Mouse (Mus musculus) G1E (cell line): ENCODE measurements around the gene Ddx55. TPM values are rescaled to one million over a fixed set of nuclear protein-coding genes. Genes with fewer than 3 reads are reported as not detected.
"Not testable (repeated sequence)": the region's sequence is repeated elsewhere in the genome, so short reads cannot be mapped to it uniquely, and the experiment has no call there.

Source experiments
- ATAC-seq: 2 replicates; pipeline ENCODE4 v1.8.0; 2016; ENCODE audit warnings: mild to moderate bottlenecking; ENCODE audit not compliant: insufficient number of reproducible peaks, poor library complexity, low FRiP score, severe bottlenecking; ENCODE audit errors: extremely low read depth
- DNase-seq: peaks from one replicate; pipeline ENCODE4 v3.0.0; 2012; ENCODE audit warnings: low spot score
- H3K27me3 ChIP-seq: 2 replicates; pipeline ENCODE4 v1.6.1; 2012; ENCODE audit warnings: mild to moderate bottlenecking, low read length, inconsistent platforms; ENCODE audit not compliant: insufficient read depth
- H3K36me3 ChIP-seq: replicated peaks from 2 replicates; pipeline ENCODE3; 2012; ENCODE audit warnings: mild to moderate bottlenecking, inconsistent platforms
- H3K4me1 ChIP-seq: 2 replicates; pipeline ENCODE4 v1.6.1; 2012; ENCODE audit warnings: low read depth, low read length, inconsistent platforms, mixed read lengths; ENCODE audit not compliant: insufficient read depth
- H3K4me3 ChIP-seq: 2 replicates; pipeline ENCODE4 v1.5.1; 2012; ENCODE audit warnings: low read depth, mild to moderate bottlenecking, inconsistent platforms, low read length, moderate library complexity, mixed read lengths
- H3K9me3 ChIP-seq: replicated peaks from 2 replicates; pipeline ENCODE4 v1.6.1; 2012; ENCODE audit warnings: inconsistent platforms
- CTCF ChIP-seq: IDR thresholded peaks from 2 replicates; pipeline ENCODE4 v1.5.1; 2012; ENCODE audit warnings: low read depth, low read length, inconsistent platforms, mixed read lengths
- GATA1 ChIP-seq: IDR thresholded peaks from 2 replicates; pipeline ENCODE4 v1.6.1; 2012; ENCODE audit warnings: borderline replicate concordance, low read length, inconsistent platforms, mixed read lengths
- GATA2 ChIP-seq: IDR thresholded peaks from 2 replicates; pipeline ENCODE4 v1.6.1; 2012; ENCODE audit warnings: low read depth, low read length, inconsistent platforms, borderline replicate concordance
- POLR2AphosphoS5 ChIP-seq: IDR thresholded peaks from 2 replicates; pipeline ENCODE4 v1.6.1; 2012; ENCODE audit warnings: low read depth, low read length, inconsistent platforms; ENCODE audit not compliant: insufficient replicate concordance
- TAL1 ChIP-seq: conservative IDR thresholded peaks from 2 replicates; pipeline ENCODE4 v1.6.1; 2012; ENCODE audit warnings: low read depth, low read length, inconsistent platforms, mixed read lengths
- polyA plus RNA-seq: library from polyadenylated mRNA; stranded (reverse); fragments of >175 nt; gene quantifications from 2 replicates; pipeline ENCODE4 v1.2.3, GENCODE M21; 2012
- total RNA-seq, 2 experiments: library from RNA; stranded (forward) in 1 of 2; stranded (reverse) in 1 of 2; fragments of 200-1000 nt in 1 of 2; fragments of >200 nt in 1 of 2; fragmentation: Nextera tagmentation in 1 of 2; gene quantifications; 2 replicates each; pipeline ENCODE4 v1.2.3; 2014 to 2017

Ddx55 gene
- total and polyA plus RNA-seq, 3 experiments: 21.7 to 25.6 (median 23.1) TPM

DNA sequence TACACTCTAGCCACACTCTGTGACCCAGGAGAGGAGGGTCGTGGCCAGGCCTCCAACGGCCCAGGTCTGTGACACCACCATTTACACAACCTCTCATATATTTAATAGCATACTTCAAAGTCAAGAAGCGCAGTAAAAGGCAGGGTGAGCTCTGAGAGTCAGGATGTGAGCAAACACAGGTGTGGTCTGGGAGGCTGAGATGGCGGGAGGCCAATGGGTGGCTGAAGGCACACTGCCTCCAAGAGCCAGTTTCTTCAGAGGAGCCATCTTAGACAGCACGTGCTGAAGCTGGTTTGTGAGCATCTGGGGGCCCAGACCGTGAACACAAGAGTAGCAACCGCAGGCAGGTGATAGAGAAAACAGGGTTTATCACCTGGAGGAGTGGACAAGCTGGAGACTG is 22.8 kb downstream of the Ddx55 start:
- H3K9me3 ChIP-seq: no peaks in the 10 kb centered on the region
- peaks cover 78% of the 10 kb centered on the region for H3K36me3 ChIP-seq

DNA sequence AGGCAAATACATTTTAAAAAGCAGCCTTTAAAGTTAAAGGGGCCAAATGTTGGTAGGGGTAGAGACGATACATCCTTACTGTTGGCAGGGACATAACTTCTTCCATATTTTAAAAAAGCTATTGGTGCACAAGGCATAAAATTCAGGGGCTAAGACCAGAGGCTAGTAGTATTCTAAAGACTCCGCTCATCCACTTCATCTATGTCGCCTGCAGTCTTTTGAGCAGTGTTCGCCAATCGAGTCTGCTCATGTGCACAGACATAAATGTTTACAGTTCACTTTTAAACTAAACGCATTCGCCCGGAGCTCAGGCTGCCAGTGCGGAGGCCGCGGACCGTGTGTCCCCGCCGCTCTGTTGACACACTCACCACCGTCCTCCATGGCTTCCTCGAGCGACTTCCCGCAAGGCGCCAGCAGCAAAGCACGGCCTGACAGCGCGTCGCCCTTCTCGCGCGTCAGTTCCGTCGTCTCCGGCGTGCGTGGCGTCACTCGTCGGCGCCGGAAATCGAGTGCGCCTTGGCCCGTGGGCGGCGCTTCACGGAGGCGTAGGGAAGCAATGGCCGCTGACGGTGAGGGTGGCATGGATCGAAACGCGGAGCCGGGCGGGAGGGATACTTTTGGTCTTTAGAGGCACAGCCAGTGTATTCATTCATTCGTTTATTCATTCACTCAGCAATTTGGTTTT is 26.1 kb downstream of the Ddx55 start, which contains the start of the genes Eif2b1 and Gtf2h3:
Eif2b1 (minus strand) TSS at position 499 of the 685 bp plus-strand sequence.
Gtf2h3 (plus strand) TSS at position 508 of the 685 bp plus-strand sequence.
- H3K27me3 ChIP-seq: no peaks in the 10 kb centered on the region
- peak within 1 kb of the TSS; percentile 74 for H3K4me3 ChIP-seq
- ATAC-seq (peak; percentile 74), DNase-seq (peak; percentile 84)
- H3K9me3 ChIP-seq: no peaks in the 10 kb centered on the region
- peaks cover 74% of the 10 kb centered on the region for H3K36me3 ChIP-seq
- peaks cover 57% of the 10 kb centered on the region for H3K4me1 ChIP-seq
- no peak for TF ChIP-seq TAL1
- TF ChIP-seq GATA1: no peak
- no peak for TF ChIP-seq GATA2
- TF ChIP-seq CTCF: no peak
- no peak for TF ChIP-seq POLR2AphosphoS5

More for the DNA sequence above, 22.8 kb downstream of the Ddx55 start:
- DNase-seq (no peak), ATAC-seq (no peak)
- H3K27me3 ChIP-seq: no peaks in the 10 kb centered on the region
- peaks cover 47% of the 10 kb centered on the region for H3K4me1 ChIP-seq
- no peak overlapping the region for H3K4me3 ChIP-seq
- no peak for TF ChIP-seq GATA1
- no peak for TF ChIP-seq POLR2AphosphoS5
- no peak for TF ChIP-seq GATA2
- TF ChIP-seq CTCF: no peak
- TF ChIP-seq TAL1: no peak

DNA sequence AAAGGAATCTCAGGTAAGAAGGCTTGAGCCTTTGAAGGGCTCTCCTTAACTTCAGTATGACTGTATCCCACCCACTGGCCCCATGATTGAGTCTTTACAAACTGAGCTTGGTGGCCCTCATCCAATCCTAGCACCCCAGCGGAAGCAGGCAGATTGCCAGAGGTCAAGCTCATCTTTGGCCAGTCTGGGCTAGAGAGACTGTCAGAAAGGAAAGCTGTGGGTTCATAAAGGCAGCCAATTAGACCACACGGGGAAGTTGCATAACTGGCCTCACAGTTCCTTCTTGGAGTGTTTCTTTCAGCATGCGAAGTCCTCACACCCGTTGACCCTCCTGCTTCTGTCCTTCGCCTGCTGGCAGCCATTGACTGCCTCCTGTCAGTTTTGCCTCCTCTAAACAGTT is 29.9 kb downstream of the Ddx55 start:
- H3K4me1 ChIP-seq: peaks cover 31% of the 10 kb centered on the region
- H3K36me3 ChIP-seq: peaks cover 74% of the 10 kb centered on the region
- no peaks in the 10 kb centered on the region for H3K9me3 ChIP-seq
- ATAC-seq (no peak), DNase-seq (no peak)
- no peak for TF ChIP-seq GATA1
- no peak for TF ChIP-seq GATA2
- no peak for TF ChIP-seq POLR2AphosphoS5
- TF ChIP-seq TAL1: no peak
- no peak for TF ChIP-seq CTCF
- no peaks in the 10 kb centered on the region for H3K27me3 ChIP-seq
- no peak overlapping the region for H3K4me3 ChIP-seq

DNA sequence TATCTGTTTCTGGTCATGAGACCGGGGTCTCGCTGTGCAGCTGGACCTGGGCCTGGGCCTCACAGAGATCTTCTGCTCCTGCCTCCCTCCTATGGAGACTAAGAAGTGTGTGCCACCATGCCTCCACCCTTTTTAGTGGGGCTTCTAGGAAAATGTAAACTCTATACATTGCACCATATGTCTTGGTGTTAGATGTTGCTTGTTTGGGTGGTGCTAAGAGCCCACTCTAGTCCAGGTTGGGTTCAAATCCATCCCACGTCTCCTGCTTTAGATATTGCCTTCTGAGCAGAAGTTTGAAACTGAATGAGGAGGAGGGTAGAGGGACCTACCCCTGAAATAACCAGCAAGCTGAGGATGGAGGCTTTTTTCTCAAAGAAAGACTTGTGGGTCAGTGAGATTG is 40.1 kb downstream of the Ddx55 start:
- H3K36me3 ChIP-seq: peaks cover 88% of the 10 kb centered on the region
- H3K9me3 ChIP-seq: no peaks in the 10 kb centered on the region
- no peak overlapping the region for H3K4me3 ChIP-seq
- DNase-seq (no peak), ATAC-seq (no peak)
- no peaks in the 10 kb centered on the region for H3K4me1 ChIP-seq
- no peaks in the 10 kb centered on the region for H3K27me3 ChIP-seq
- TF ChIP-seq GATA2 (no peak), TAL1 (no peak), GATA1 (no peak), CTCF (no peak), POLR2AphosphoS5 (no peak)

DNA sequence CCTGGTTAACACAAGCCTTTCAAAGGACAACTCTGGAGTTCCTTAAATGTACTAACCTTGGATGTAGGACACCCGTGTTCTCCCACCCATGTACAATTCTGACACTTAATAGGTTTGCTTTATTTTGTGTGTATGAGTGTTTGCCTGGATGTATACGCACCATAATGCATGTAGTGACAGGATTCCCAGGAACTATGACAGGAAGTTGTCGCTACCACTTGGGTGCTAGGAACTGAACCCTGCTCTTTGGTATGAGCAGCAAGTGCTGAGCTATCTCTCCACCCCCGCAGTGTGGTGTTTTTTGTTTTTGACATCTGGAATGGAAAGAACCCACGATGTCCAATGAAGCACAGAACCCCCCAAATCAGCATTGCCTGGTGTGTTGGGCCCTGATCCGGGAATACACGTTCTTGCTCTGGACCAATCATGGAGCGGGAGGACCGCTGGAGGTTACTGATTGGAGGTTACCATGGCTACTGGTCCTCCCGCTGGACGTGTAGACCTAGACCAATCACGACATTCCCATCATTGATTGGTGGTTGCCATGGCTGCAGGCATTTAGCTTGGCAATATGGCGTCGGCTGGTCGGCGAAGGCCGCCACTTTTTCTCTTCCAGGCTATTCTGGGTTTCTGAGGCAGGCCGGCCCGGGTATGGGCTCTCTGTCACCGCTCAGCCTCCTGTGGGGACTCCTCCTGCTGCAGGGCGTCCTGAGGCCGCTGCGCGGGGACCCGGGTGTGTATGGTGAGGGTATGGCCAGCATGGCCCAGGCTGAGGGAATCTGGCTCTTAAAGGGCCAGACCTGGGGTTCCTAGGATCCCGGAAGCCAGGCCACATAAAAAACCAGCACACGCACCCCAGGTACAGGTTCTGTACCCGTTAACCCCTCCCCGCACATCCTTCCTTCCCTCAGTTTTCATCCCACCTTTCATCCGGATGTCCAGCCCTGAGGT is 45.8 kb downstream of the Ddx55 start:
- ATAC-seq: no peak
- Histone ChIP-seq H3K27me3 (peaks cover 8% of the 10 kb centered on the region; the same call in 1 of the 2 replicates), H3K4me1 (peaks cover 1% of the 10 kb centered on the region; the same call in 1 of the 2 replicates), H3K4me3 (no peak overlapping the region), H3K36me3 (peaks cover 39% of the 10 kb centered on the region), H3K9me3 (no peaks in the 10 kb centered on the region)
- TF ChIP-seq TAL1: no peak
- TF ChIP-seq GATA2: no peak
- no peak for TF ChIP-seq GATA1
- TF ChIP-seq CTCF: no peak
- TF ChIP-seq POLR2AphosphoS5: no peak
- no peak for DNase-seq

DNA sequence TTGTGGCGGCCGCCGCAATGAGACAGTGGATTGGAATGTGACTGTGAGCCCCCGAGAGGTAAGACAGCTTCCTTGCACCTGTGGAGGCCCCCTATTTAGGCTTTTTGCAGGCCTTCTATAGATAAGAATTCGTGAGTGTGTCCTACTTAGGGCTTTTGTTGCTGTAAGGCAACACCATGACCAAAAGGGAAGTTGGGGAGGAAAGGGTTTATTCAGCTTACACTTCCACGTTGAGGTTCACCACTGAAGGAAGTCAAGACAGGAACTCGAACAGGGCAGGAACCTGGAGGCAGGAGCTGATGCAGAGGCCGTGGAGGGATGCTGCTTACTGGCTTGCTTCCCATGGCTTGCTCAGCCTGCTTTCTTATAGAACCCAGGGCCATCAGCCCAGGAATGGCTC is 47.1 kb downstream of the Ddx55 start:
- H3K27me3 ChIP-seq, ATAC-seq, H3K9me3 ChIP-seq, H3K4me1 ChIP-seq, H3K4me3 ChIP-seq, DNase-seq: not testable (repeated sequence)
- H3K36me3 ChIP-seq: peaks cover 26% of the 10 kb centered on the region
